Mouse (Mus musculus) spleen, adult 2 months (tissue): ENCODE data around the gene Krt84.
"Not testable (repeated sequence)": the region's sequence is repeated elsewhere in the genome, so short reads cannot be mapped to it uniquely, and the experiment has no call there.

Experiments used
- CTCF ChIP-seq: fragments of 200-500 bp; IDR thresholded peaks from 2 replicates; pipeline ENCODE4 v1.5.1; 2011; ENCODE audit warnings: mild to moderate bottlenecking, inconsistent platforms; ENCODE audit not compliant: insufficient read depth, insufficient read length, insufficient replicate concordance; ENCODE audit errors: extremely low read depth
- POLR2A ChIP-seq: fragments of 200-500 bp; IDR thresholded peaks from 2 replicates; pipeline ENCODE4 v1.6.1; 2011; ENCODE audit warnings: low read depth, low read length, inconsistent platforms

- TF ChIP-seq CTCF, POLR2A: not testable (repeated sequence)
These were observed 15.5 kb downstream of the Krt84 start, which contains the start of gene Gm49425 for GRCm38 (mm10) chr15:101517161-101517560.
